Mouse (Mus musculus): Measurements from ENCODE around the gene Zdhhc23. TPM values are rescaled to one million over a fixed set of nuclear protein-coding genes. Genes with fewer than 3 reads are reported as not detected.

The Zdhhc23 gene
- total RNA-seq (2012; rRNA removed) = 3.3 and 3.7 TPM in 2 replicates

DNA sequence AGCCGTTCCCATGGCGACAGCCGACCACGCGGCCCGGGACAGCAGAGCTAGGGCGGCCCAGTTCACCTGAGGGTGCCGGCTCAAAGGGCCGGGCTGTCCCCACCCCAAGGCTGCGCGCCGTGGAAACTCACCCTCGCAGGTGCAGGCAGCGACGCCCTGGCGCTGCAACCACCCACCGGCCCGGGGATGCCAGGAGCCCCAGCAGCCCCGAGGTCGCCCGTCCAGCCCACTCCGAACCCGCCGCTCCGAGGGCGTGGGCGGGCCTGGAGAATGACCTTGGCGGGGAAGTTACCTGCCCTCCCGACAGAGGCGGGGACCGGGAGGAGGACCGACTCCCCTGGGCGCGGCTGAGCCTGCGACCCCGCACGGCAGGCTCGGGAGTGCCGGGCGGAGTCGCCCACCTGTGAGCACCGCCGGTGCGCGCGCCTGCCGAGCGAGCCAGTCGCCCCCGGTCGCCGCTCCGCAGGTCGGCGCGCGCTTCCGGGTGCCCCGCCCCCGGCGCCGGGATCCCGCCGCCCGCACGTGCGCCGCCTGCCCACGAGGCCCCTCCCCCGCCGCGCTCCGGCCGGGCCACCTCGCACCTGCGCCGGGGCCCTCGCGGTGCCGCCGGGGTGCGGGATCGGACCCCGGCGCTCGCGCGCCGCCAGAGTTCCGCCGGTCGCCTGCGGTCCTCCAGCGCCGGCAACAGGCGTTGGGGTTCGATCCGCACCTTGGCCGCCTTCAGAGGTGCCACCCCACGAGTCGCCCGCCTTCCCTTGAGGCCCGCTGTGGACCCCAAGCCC is at the start of gene Zdhhc23:
TSS of gene Zdhhc23 (minus strand) at position 464 of the 782 bp plus-strand sequence.
- Histone ChIP-seq H3K36me3 (ENCODE audit: control insufficient read depth, insufficient read depth, low read length, poor library complexity, severe bottlenecking) (no peaks in the 10 kb centered on the region), H3K4me3 (ENCODE audit: insufficient read depth in 1 of 2, low read depth in 1 of 2, low read length in 2 of 2, poor library complexity in 1 of 2, severe bottlenecking in 1 of 2) (peak within 1 kb of the TSS; percentile 73 to 76), H3K9me3 (ENCODE audit: control insufficient read depth, insufficient read depth, low read depth, low read length) (no peaks in the 10 kb centered on the region), H3K27ac (ENCODE audit: insufficient read depth, low read depth, low read length, poor library complexity, severe bottlenecking) (no peak within 1 kb of the TSS), H3K9ac (ENCODE audit: insufficient read depth, low read depth, low read length, poor library complexity, severe bottlenecking) (peak within 1 kb of the TSS; percentile 58), H3K4me1 (ENCODE audit: control insufficient read depth in 2 of 2, insufficient read depth in 2 of 2, low read length in 2 of 2, poor library complexity in 1 of 2) (peaks cover 0 to 2% of the 10 kb centered on the region in 2 experiments; a peak in 1 of 4 replicates)
- in situ Hi-C loops (cut with MboI; ENCODE audit: low sequenced_read_pairs in 2 of 2, unreplicated experiment in 2 of 2) = no loop called here
- no peak for DNase-seq (ENCODE audit: low read depth, low spot score)
- no peak for TF ChIP-seq HCFC1 (IDR thresholded peaks at IDR 0.05; ENCODE audit: borderline replicate concordance, insufficient read depth, low read length)
- no peak for TF ChIP-seq MAFK (IDR thresholded peaks at IDR 0.05; ENCODE audit: insufficient read depth, low read depth, low read length)
- no peak for TF ChIP-seq ZNF384 (IDR thresholded peaks at IDR 0.05; ENCODE audit: low read depth, low read length)
- no peak for TF ChIP-seq CHD2 (IDR thresholded peaks at IDR 0.05; ENCODE audit: low read depth, low read length)
- TF ChIP-seq ZC3H11A (IDR thresholded peaks at IDR 0.05; ENCODE audit: borderline replicate concordance, low read depth, low read length) = no peak

DNA sequence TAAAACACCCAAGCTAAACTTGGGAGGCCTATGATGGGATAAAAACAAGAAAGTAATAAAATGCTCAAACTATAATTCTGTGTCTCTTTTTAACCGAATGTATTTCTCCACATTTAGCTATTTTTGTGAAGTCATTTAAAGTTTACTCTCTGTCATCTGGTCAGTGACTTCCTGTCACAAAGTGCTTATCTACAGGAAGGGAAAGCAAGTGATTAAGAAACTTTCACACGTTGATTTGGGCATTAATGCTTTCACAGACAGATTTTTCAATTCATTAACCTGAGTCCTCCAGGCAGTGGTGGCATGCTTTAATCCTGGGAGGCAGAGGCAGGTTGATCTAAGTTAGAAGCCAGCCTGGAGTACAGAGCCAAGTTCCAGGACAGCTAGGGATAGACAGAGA is 49.7 kb upstream of the Zdhhc23 start:
- TF ChIP-seq ZC3H11A (IDR thresholded peaks at IDR 0.05; ENCODE audit: borderline replicate concordance, low read depth, low read length) = no peak
- no peak for TF ChIP-seq CHD2 (IDR thresholded peaks at IDR 0.05; ENCODE audit: low read depth, low read length)
- no peak for TF ChIP-seq MAFK (IDR thresholded peaks at IDR 0.05; ENCODE audit: insufficient read depth, low read depth, low read length)
- TF ChIP-seq ZNF384 (IDR thresholded peaks at IDR 0.05; ENCODE audit: low read depth, low read length) = no peak
- TF ChIP-seq HCFC1 (IDR thresholded peaks at IDR 0.05; ENCODE audit: borderline replicate concordance, insufficient read depth, low read length) = no peak
- Histone ChIP-seq H3K9ac (ENCODE audit: insufficient read depth, low read depth, low read length, poor library complexity, severe bottlenecking) (no peak overlapping the region), H3K27ac (ENCODE audit: insufficient read depth, low read depth, low read length, poor library complexity, severe bottlenecking) (no peak overlapping the region)

DNA sequence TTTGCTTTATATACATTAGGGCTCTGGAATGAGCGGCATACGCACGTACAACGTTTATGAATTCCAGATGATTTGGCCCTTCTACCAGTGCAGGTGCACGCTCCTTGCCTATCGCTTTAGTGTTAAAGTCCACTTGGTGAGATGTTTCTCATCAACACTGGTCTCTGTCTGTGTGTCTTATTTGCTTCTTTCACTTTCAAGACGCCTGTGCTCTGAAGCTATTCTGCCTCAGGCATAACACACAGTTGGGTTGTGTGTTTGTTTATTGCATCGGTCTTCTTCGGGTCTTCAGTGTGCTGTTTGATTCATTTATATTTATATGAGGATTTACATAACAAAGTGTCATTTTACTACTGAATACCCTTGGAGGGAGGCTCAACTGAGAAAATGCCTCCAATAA is 47.2 kb upstream of the Zdhhc23 start:
- H3K4me3 ChIP-seq (ENCODE audit: insufficient read depth in 1 of 2, low read depth in 1 of 2, low read length in 2 of 2, poor library complexity in 1 of 2, severe bottlenecking in 1 of 2) = no peak overlapping the region
- H3K27ac ChIP-seq (ENCODE audit: insufficient read depth, low read depth, low read length, poor library complexity, severe bottlenecking) = no peak overlapping the region
- in situ Hi-C loops (cut with MboI; ENCODE audit: low sequenced_read_pairs in 2 of 2, unreplicated experiment in 2 of 2) = no loop called here
- DNase-seq (ENCODE audit: low read depth, low spot score) = no peak
- H3K9me3 ChIP-seq (ENCODE audit: control insufficient read depth, insufficient read depth, low read depth, low read length) = no peaks in the 10 kb centered on the region
- no peak overlapping the region for H3K9ac ChIP-seq (ENCODE audit: insufficient read depth, low read depth, low read length, poor library complexity, severe bottlenecking)
- H3K36me3 ChIP-seq (ENCODE audit: control insufficient read depth, insufficient read depth, low read length, poor library complexity, severe bottlenecking) = no peaks in the 10 kb centered on the region
- TF ChIP-seq MAFK (IDR thresholded peaks at IDR 0.05; ENCODE audit: insufficient read depth, low read depth, low read length) = no peak
- no peak for TF ChIP-seq HCFC1 (IDR thresholded peaks at IDR 0.05; ENCODE audit: borderline replicate concordance, insufficient read depth, low read length)
- TF ChIP-seq CHD2 (IDR thresholded peaks at IDR 0.05; ENCODE audit: low read depth, low read length) = no peak
- no peak for TF ChIP-seq ZNF384 (IDR thresholded peaks at IDR 0.05; ENCODE audit: low read depth, low read length)
- no peak for TF ChIP-seq ZC3H11A (IDR thresholded peaks at IDR 0.05; ENCODE audit: borderline replicate concordance, low read depth, low read length)
- H3K4me1 ChIP-seq (ENCODE audit: control insufficient read depth in 2 of 2, insufficient read depth in 2 of 2, low read length in 2 of 2, poor library complexity in 1 of 2) = no peaks in the 10 kb centered on the region

More for the DNA sequence above, 49.7 kb upstream of the Zdhhc23 start:
- Histone ChIP-seq H3K4me3 (ENCODE audit: insufficient read depth in 1 of 2, low read depth in 1 of 2, low read length in 2 of 2, poor library complexity in 1 of 2, severe bottlenecking in 1 of 2) (no peak overlapping the region), H3K9me3 (ENCODE audit: control insufficient read depth, insufficient read depth, low read depth, low read length) (no peaks in the 10 kb centered on the region), H3K4me1 (ENCODE audit: control insufficient read depth in 2 of 2, insufficient read depth in 2 of 2, low read length in 2 of 2, poor library complexity in 1 of 2) (no peaks in the 10 kb centered on the region), H3K36me3 (ENCODE audit: control insufficient read depth, insufficient read depth, low read length, poor library complexity, severe bottlenecking) (no peaks in the 10 kb centered on the region)
- in situ Hi-C loops (cut with MboI; ENCODE audit: low sequenced_read_pairs in 2 of 2, unreplicated experiment in 2 of 2) = no loop called here
- DNase-seq (ENCODE audit: low read depth, low spot score) = no peak

DNA sequence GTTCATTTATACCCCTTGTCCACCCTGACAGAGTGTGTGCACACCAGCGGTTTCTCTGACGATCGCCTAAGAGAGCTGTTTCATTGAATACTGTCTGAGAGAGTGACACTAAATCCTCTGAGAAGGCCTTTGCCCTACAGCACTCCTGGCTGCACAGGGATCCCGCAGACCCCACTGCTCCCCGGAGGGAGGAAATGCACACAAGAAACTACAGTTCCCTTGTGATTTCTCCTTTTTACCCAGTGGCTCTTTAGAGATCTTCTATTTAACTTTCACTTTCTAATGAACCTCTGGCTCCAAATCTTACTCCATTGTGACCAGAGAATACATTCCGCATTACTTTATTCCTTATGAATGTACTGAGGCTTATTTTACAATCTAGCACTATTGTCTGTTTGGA is 46.6 kb upstream of the Zdhhc23 start:
- H3K9me3 ChIP-seq (ENCODE audit: control insufficient read depth, insufficient read depth, low read depth, low read length) = no peaks in the 10 kb centered on the region
- no peaks in the 10 kb centered on the region for H3K4me1 ChIP-seq (ENCODE audit: control insufficient read depth in 2 of 2, insufficient read depth in 2 of 2, low read length in 2 of 2, poor library complexity in 1 of 2)
- H3K36me3 ChIP-seq (ENCODE audit: control insufficient read depth, insufficient read depth, low read length, poor library complexity, severe bottlenecking) = no peaks in the 10 kb centered on the region
- no peak overlapping the region for H3K9ac ChIP-seq (ENCODE audit: insufficient read depth, low read depth, low read length, poor library complexity, severe bottlenecking)
- no peak for DNase-seq (ENCODE audit: low read depth, low spot score)
- in situ Hi-C loops (cut with MboI; ENCODE audit: low sequenced_read_pairs in 2 of 2, unreplicated experiment in 2 of 2) = no loop called here
- H3K4me3 ChIP-seq (ENCODE audit: insufficient read depth in 1 of 2, low read depth in 1 of 2, low read length in 2 of 2, poor library complexity in 1 of 2, severe bottlenecking in 1 of 2) = no peak overlapping the region
- TF ChIP-seq ZNF384 (IDR thresholded peaks at IDR 0.05; ENCODE audit: low read depth, low read length) = no peak
- TF ChIP-seq HCFC1 (IDR thresholded peaks at IDR 0.05; ENCODE audit: borderline replicate concordance, insufficient read depth, low read length) = no peak
- TF ChIP-seq CHD2 (IDR thresholded peaks at IDR 0.05; ENCODE audit: low read depth, low read length) = no peak
- TF ChIP-seq ZC3H11A (IDR thresholded peaks at IDR 0.05; ENCODE audit: borderline replicate concordance, low read depth, low read length) = no peak
- TF ChIP-seq MAFK (IDR thresholded peaks at IDR 0.05; ENCODE audit: insufficient read depth, low read depth, low read length) = no peak
- no peak overlapping the region for H3K27ac ChIP-seq (ENCODE audit: insufficient read depth, low read depth, low read length, poor library complexity, severe bottlenecking)

All from ES-E14 (cell line).